Mouse (Mus musculus): ENCODE data around the gene Dlgap1.

The Dlgap1 gene

GRCm38 (mm10) chr17:70341920-70342319, 373.0 kb downstream of the Dlgap1 start:
- DNase-seq (ENCODE audit: low spot score), result peak; percentile 21

GRCm38 (mm10) chr17:70347403-70347802, 378.5 kb downstream of the Dlgap1 start:
- no peak for DNase-seq (ENCODE audit: low spot score)

- no peak for DNase-seq (ENCODE audit: low spot score)
Measured at GRCm38 (mm10) chr17:70363561-70363960, 394.7 kb downstream of the Dlgap1 start.

- DNase-seq (ENCODE audit: low spot score), result no peak
Measured at GRCm38 (mm10) chr17:70363971-70364370, 395.1 kb downstream of the Dlgap1 start.

GRCm38 (mm10) chr17:70369124-70369523, 400.3 kb downstream of the Dlgap1 start:
- no peak for DNase-seq (ENCODE audit: low spot score)

GRCm38 (mm10) chr17:70377020-70377419, 408.1 kb downstream of the Dlgap1 start:
- DNase-seq (ENCODE audit: low spot score), result no peak

GRCm38 (mm10) chr17:70388447-70388846, 419.6 kb downstream of the Dlgap1 start:
- no peak for DNase-seq (ENCODE audit: low spot score)

GRCm38 (mm10) chr17:70397220-70397619, 428.3 kb downstream of the Dlgap1 start:
- DNase-seq (ENCODE audit: low spot score), result no peak

- no peak for DNase-seq (ENCODE audit: low spot score)
Measured at GRCm38 (mm10) chr17:70397708-70398107, 428.8 kb downstream of the Dlgap1 start.

GRCm38 (mm10) chr17:70401909-70402308, 433.0 kb downstream of the Dlgap1 start:
- DNase-seq (ENCODE audit: low spot score), result no peak

GRCm38 (mm10) chr17:70403750-70404149, 434.9 kb downstream of the Dlgap1 start:
- no peak for DNase-seq (ENCODE audit: low spot score)

GRCm38 (mm10) chr17:70414202-70414601, 445.3 kb downstream of the Dlgap1 start:
- DNase-seq (ENCODE audit: low spot score), result no peak

GRCm38 (mm10) chr17:70427866-70428265, 459.0 kb downstream of the Dlgap1 start:
- no peak for DNase-seq (ENCODE audit: low spot score)

- peak; percentile 61 for DNase-seq (ENCODE audit: low spot score)
Measured at GRCm38 (mm10) chr17:70429746-70430451, 461.0 kb downstream of the Dlgap1 start.

- DNase-seq (ENCODE audit: low spot score), result no peak
Measured at GRCm38 (mm10) chr17:70430452-70430787, 461.5 kb downstream of the Dlgap1 start.

- no peak for DNase-seq (ENCODE audit: low spot score)
Measured at GRCm38 (mm10) chr17:70432834-70433233, 464.0 kb downstream of the Dlgap1 start.

GRCm38 (mm10) chr17:70434549-70434948, 465.7 kb downstream of the Dlgap1 start:
- no peak for DNase-seq (ENCODE audit: low spot score)

- DNase-seq (ENCODE audit: low spot score), result no peak
Measured at GRCm38 (mm10) chr17:70435612-70436011, 466.7 kb downstream of the Dlgap1 start.

- DNase-seq (ENCODE audit: low spot score), result no peak
Measured at GRCm38 (mm10) chr17:70437229-70437628, 468.4 kb downstream of the Dlgap1 start.

GRCm38 (mm10) chr17:70442976-70443375, 474.1 kb downstream of the Dlgap1 start:
- DNase-seq (ENCODE audit: low spot score), result no peak

- no peak for DNase-seq (ENCODE audit: low spot score)
Measured at GRCm38 (mm10) chr17:70446451-70446850, 477.6 kb downstream of the Dlgap1 start.

GRCm38 (mm10) chr17:70455036-70455435, 486.2 kb downstream of the Dlgap1 start:
- DNase-seq (ENCODE audit: low spot score), result no peak

- DNase-seq (ENCODE audit: low spot score), result no peak
Measured at GRCm38 (mm10) chr17:70457103-70457502, 488.2 kb downstream of the Dlgap1 start.

GRCm38 (mm10) chr17:70462231-70462630, 493.4 kb downstream of the Dlgap1 start:
- DNase-seq (ENCODE audit: low spot score), result no peak
